Mouse (Mus musculus): ENCODE data around the gene Tldc1.

- TF ChIP-seq EP300 (IDR thresholded peaks at IDR 0.05; ENCODE audit: low read depth) (no peak), CTCF (IDR thresholded peaks at IDR 0.05; ENCODE audit: low read depth) (no peak)
Observed at GRCm38 (mm10) chr8:119712226-119712625, 66.0 kb downstream of the Tldc1 start.

All from liver, embryonic 14.5 days (tissue).